Mouse (Mus musculus) heart, postnatal 0 days (tissue): ENCODE data around the gene BC048562. TPM values are rescaled to one million over a fixed set of nuclear protein-coding genes. Genes with fewer than 3 reads are reported as not detected.

Experiments
- ATAC-seq: fragments of 200-750 bp; cut with Nextera tagmentation; 2 replicates; pipeline ENCODE4 v1.8.0; 2017; ENCODE audit warnings: low read depth, moderate number of reproducible peaks, moderate library complexity; ENCODE audit not compliant: insufficient read depth
- DNase-seq: peaks from one replicate; pipeline ENCODE4 v3.0.0-alpha.2; 2016; ENCODE audit warnings: low spot score
- H3K27ac ChIP-seq: fragments of 300-500 bp; sonication (generic); 2 replicates; pipeline ENCODE4 v1.5.1; 2014; ENCODE audit warnings: low read depth, mild to moderate bottlenecking
- H3K27me3 ChIP-seq: fragments of 300-500 bp; sonication (generic); 2 replicates; pipeline ENCODE4 v1.6.1; 2014; ENCODE audit warnings: low read length, mixed read lengths; ENCODE audit not compliant: control insufficient read depth, insufficient read depth
- H3K36me3 ChIP-seq: fragments of 300-500 bp; sonication (generic); replicated peaks from 2 replicates; pipeline ENCODE4 v1.6.1; 2014; ENCODE audit warnings: low read length, mixed read lengths; ENCODE audit not compliant: control insufficient read depth, insufficient read depth
- H3K4me1 ChIP-seq: fragments of 300-500 bp; sonication (generic); 2 replicates; pipeline ENCODE4 v1.6.1; 2014; ENCODE audit warnings: antibody characterized with exemption; ENCODE audit not compliant: control insufficient read depth, insufficient read depth
- H3K4me2 ChIP-seq: fragments of 300-500 bp; sonication (generic); 2 replicates; pipeline ENCODE4 v1.6.1; 2014; ENCODE audit warnings: low read depth, mild to moderate bottlenecking, low read length, moderate library complexity
- H3K4me3 ChIP-seq: fragments of 300-500 bp; sonication (generic); 2 replicates; pipeline ENCODE4 v1.5.1; 2014; ENCODE audit warnings: low read depth, low read length
- H3K9ac ChIP-seq: fragments of 300-500 bp; sonication (generic); replicated peaks from 2 replicates; pipeline ENCODE4 v1.6.1; 2014; ENCODE audit warnings: low read depth, low read length, mixed read lengths
- H3K9me3 ChIP-seq: fragments of 300-500 bp; sonication (generic); replicated peaks from 2 replicates; pipeline ENCODE4 v1.6.1; 2016; ENCODE audit warnings: low read length; ENCODE audit not compliant: control insufficient read depth
- CTCF ChIP-seq: IDR thresholded peaks from 2 replicates; pipeline ENCODE4 v1.5.1; 2016; ENCODE audit warnings: antibody characterized with exemption, control low read depth, low read depth
- EP300 ChIP-seq: IDR thresholded peaks from 2 replicates; pipeline ENCODE4 v1.6.1; 2016; ENCODE audit warnings: antibody characterized with exemption, low read depth
- WGBS: fragments of 180-500 bp; shearing (Covaris S2); extraction: QIAGEN DNeasy Blood & Tissue Kit; methylation state at CpG from one replicate; pipeline ENCODE4 v1.1.7; 2014; 5-methylcytosine and 5-hydroxymethylcytosine counted together
- polyA plus RNA-seq: library from polyadenylated mRNA; unstranded; fragments of >200 nt; fragmentation: Nextera tagmentation; extraction: Ambion mirVana; gene quantifications from 2 replicates; pipeline ENCODE4 v1.2.1, GENCODE M21; 2015
- total RNA-seq: library from RNA; depleted of rRNA; stranded (reverse); fragments of >200 nt; gene quantifications from 2 replicates; pipeline ENCODE4 v1.2.3, GENCODE M21; 2014; ENCODE audit warnings: low replicate concordance

The BC048562 gene
- total and polyA plus RNA-seq, 2 experiments from 2014 or later, result not detected

GRCm38 (mm10) chr9:108490559-108491285 lies 54.4 kb downstream of the BC048562 start, which contains the start of gene Usp19:
TSS of gene Usp19 (plus strand) at chr9:108490602.
- Histone ChIP-seq H3K9ac (peak within 1 kb of the TSS; percentile 78), H3K36me3 (peaks cover 81% of the 10 kb centered on the region), H3K27ac (peak within 1 kb of the TSS; percentile 95), H3K4me1 (peaks cover 12% of the 10 kb centered on the region), H3K4me3 (peak within 1 kb of the TSS; percentile 66), H3K4me2 (peak within 1 kb of the TSS; percentile 78), H3K9me3 (no peaks in the 10 kb centered on the region), H3K27me3 (no peaks in the 10 kb centered on the region)
- ATAC-seq, result peak; percentile 93
- WGBS, result under 1% methylated on average over 68 of the region's 69 CpGs
- peak; percentile 98 for DNase-seq
- TF ChIP-seq CTCF (no peak), EP300 (peak; percentile 83)

GRCm38 (mm10) chr9:108491286-108491580 lies 55.0 kb downstream of the BC048562 start:
- WGBS, result 0% methylated on average over 12 of the region's 12 CpGs
- ATAC-seq, result no peak
- H3K36me3 ChIP-seq, result peaks cover 81% of the 10 kb centered on the region

GRCm38 (mm10) chr9:108492043-108492750 lies 55.9 kb downstream of the BC048562 start:
- DNase-seq (no peak), ATAC-seq (no peak)
- Histone ChIP-seq H3K36me3 (peaks cover 81% of the 10 kb centered on the region), H3K4me1 (peaks cover 12% of the 10 kb centered on the region), H3K9me3 (no peaks in the 10 kb centered on the region), H3K4me3 (peak overlapping the region; percentile 66), H3K4me2 (peak overlapping the region; percentile 78), H3K9ac (peak overlapping the region; percentile 78), H3K27me3 (no peaks in the 10 kb centered on the region), H3K27ac (peak overlapping the region; percentile 95; the same call in 1 of the 2 replicates)
- 58% methylated on average over 16 of the region's 16 CpGs for WGBS
- no peak for TF ChIP-seq CTCF
- TF ChIP-seq EP300, result no peak

More at GRCm38 (mm10) chr9:108491286-108491580, 55.0 kb downstream of the BC048562 start:
- TF ChIP-seq CTCF (no peak), EP300 (no peak)
- Histone ChIP-seq H3K4me3 (peak overlapping the region; percentile 66), H3K27ac (peak overlapping the region; percentile 95), H3K4me2 (peak overlapping the region; percentile 78), H3K27me3 (no peaks in the 10 kb centered on the region), H3K9me3 (no peaks in the 10 kb centered on the region), H3K4me1 (peaks cover 12% of the 10 kb centered on the region), H3K9ac (peak overlapping the region; percentile 78)
- DNase-seq, result no peak

GRCm38 (mm10) chr9:108493246-108493645 lies 57.0 kb downstream of the BC048562 start:
- TF ChIP-seq EP300, result no peak
- no peak for TF ChIP-seq CTCF
- Histone ChIP-seq H3K9ac (no peak overlapping the region), H3K4me2 (no peak overlapping the region), H3K27me3 (no peaks in the 10 kb centered on the region), H3K4me3 (no peak overlapping the region), H3K36me3 (peaks cover 81% of the 10 kb centered on the region), H3K4me1 (peaks cover 12% of the 10 kb centered on the region), H3K9me3 (no peaks in the 10 kb centered on the region), H3K27ac (no peak overlapping the region)
- DNase-seq, result no peak
- no peak for ATAC-seq
- 97% methylated on average over 8 of the region's 8 CpGs for WGBS

GRCm38 (mm10) chr9:108494146-108494825 lies 58.0 kb downstream of the BC048562 start:
- Histone ChIP-seq H3K4me2 (no peak overlapping the region), H3K4me3 (no peak overlapping the region), H3K9ac (no peak overlapping the region), H3K27ac (no peak overlapping the region), H3K27me3 (no peaks in the 10 kb centered on the region), H3K36me3 (peaks cover 81% of the 10 kb centered on the region), H3K4me1 (peaks cover 12% of the 10 kb centered on the region), H3K9me3 (no peaks in the 10 kb centered on the region)
- DNase-seq (no peak), ATAC-seq (no peak)
- TF ChIP-seq EP300 (no peak), CTCF (no peak)
- WGBS, result 92% methylated on average over 19 of the region's 19 CpGs
